Mouse (Mus musculus): Measurements from ENCODE around the gene Lmx1b. TPM values are rescaled to one million over a fixed set of nuclear protein-coding genes. Genes with fewer than 3 reads are reported as not detected.
A peak's percentile ranks its signal among the peaks of the same experiment; 100 is the strongest.

Gene Lmx1b
- polyA plus RNA-seq, 1 experiment from 2014 or later, result not detected

- Histone ChIP-seq H3K27ac (no peak overlapping the region), H3K9ac (no peak overlapping the region), H3K4me1 (replicated peaks) (peaks cover 7% of the 10 kb centered on the region), H3K27me3 (peaks cover 100% of the 10 kb centered on the region), H3K36me3 (no peaks in the 10 kb centered on the region), H3K4me2 (no peak overlapping the region), H3K9me3 (replicated peaks) (no peaks in the 10 kb centered on the region), H3K4me3 (replicated peaks) (peak overlapping the region; percentile 3; the same call in 1 of the 2 replicates)
- ATAC-seq (ENCODE audit: low read depth) (no peak), DNase-seq (peak; percentile 23)
- 2% methylated on average over 42 of the region's 42 CpGs for WGBS (ENCODE audit: insufficient replicate concordance)
Observed at GRCm38 (mm10) chr2:33642650-33643458, 2.5 kb upstream of the Lmx1b start.

GRCm38 (mm10) chr2:33641859-33642571 is 1.7 kb upstream of the Lmx1b start:
- Histone ChIP-seq H3K9me3 (replicated peaks) (no peaks in the 10 kb centered on the region), H3K36me3 (no peaks in the 10 kb centered on the region), H3K4me1 (replicated peaks) (peaks cover 7% of the 10 kb centered on the region), H3K4me2 (no peak overlapping the region), H3K4me3 (replicated peaks) (peak overlapping the region; percentile 3; the same call in 1 of the 2 replicates), H3K9ac (no peak overlapping the region), H3K27me3 (peaks cover 100% of the 10 kb centered on the region), H3K27ac (no peak overlapping the region)
- no peak for DNase-seq
- ATAC-seq (ENCODE audit: low read depth), result no peak
- WGBS (ENCODE audit: insufficient replicate concordance), result 1% methylated on average over 41 of the region's 41 CpGs

GRCm38 (mm10) chr2:33640978-33641858 is 907 bp upstream of the Lmx1b start:
- ATAC-seq (ENCODE audit: low read depth), result no peak
- Histone ChIP-seq H3K4me3 (replicated peaks) (peak overlapping the region; percentile 45), H3K4me1 (replicated peaks) (peaks cover 7% of the 10 kb centered on the region), H3K9me3 (replicated peaks) (no peaks in the 10 kb centered on the region), H3K27ac (no peak overlapping the region), H3K27me3 (peaks cover 100% of the 10 kb centered on the region), H3K36me3 (no peaks in the 10 kb centered on the region), H3K4me2 (peak overlapping the region; percentile 56), H3K9ac (no peak overlapping the region)
- no peak for DNase-seq
- WGBS (ENCODE audit: insufficient replicate concordance), result 2% methylated on average over 44 of the region's 56 CpGs

- Histone ChIP-seq H3K4me2 (peak overlapping the region; percentile 17; the same call in 1 of the 2 replicates), H3K4me3 (replicated peaks) (peak overlapping the region; percentile 23; the same call in 1 of the 2 replicates), H3K9ac (no peak overlapping the region), H3K4me1 (replicated peaks) (peaks cover 7% of the 10 kb centered on the region), H3K27me3 (peaks cover 100% of the 10 kb centered on the region), H3K27ac (no peak overlapping the region), H3K9me3 (replicated peaks) (no peaks in the 10 kb centered on the region), H3K36me3 (no peaks in the 10 kb centered on the region)
- WGBS (ENCODE audit: insufficient replicate concordance), result 2% methylated on average over 71 of the region's 71 CpGs
- ATAC-seq (ENCODE audit: low read depth), result no peak
- DNase-seq, result no peak
Observed at GRCm38 (mm10) chr2:33639301-33640170, 775 bp downstream of the Lmx1b start.

GRCm38 (mm10) chr2:33638141-33638733 is 2.1 kb downstream of the Lmx1b start:
- Histone ChIP-seq H3K9me3 (replicated peaks) (no peaks in the 10 kb centered on the region), H3K27ac (no peak overlapping the region), H3K4me2 (no peak overlapping the region), H3K9ac (no peak overlapping the region), H3K27me3 (peaks cover 100% of the 10 kb centered on the region), H3K36me3 (no peaks in the 10 kb centered on the region), H3K4me1 (replicated peaks) (peaks cover 7% of the 10 kb centered on the region), H3K4me3 (replicated peaks) (no peak overlapping the region)
- WGBS (ENCODE audit: insufficient replicate concordance), result 16% methylated on average over 6 of the region's 6 CpGs
- DNase-seq, result no peak
- ATAC-seq (ENCODE audit: low read depth), result no peak

- H3K36me3 ChIP-seq, result no peaks in the 10 kb centered on the region
- H3K27me3 ChIP-seq, result peaks cover 100% of the 10 kb centered on the region
- H3K9me3 ChIP-seq (replicated peaks), result no peaks in the 10 kb centered on the region
- ATAC-seq (ENCODE audit: low read depth), result no peak
- H3K4me3 ChIP-seq (replicated peaks), result no peak overlapping the region
- H3K9ac ChIP-seq, result no peak overlapping the region
- DNase-seq, result no peak
- H3K4me2 ChIP-seq, result no peak overlapping the region
- H3K27ac ChIP-seq, result no peak overlapping the region
- H3K4me1 ChIP-seq (replicated peaks), result peaks cover 7% of the 10 kb centered on the region
- 4% methylated on average over 7 of the region's 7 CpGs for WGBS (ENCODE audit: insufficient replicate concordance)
Observed at GRCm38 (mm10) chr2:33637288-33637687, 3.0 kb downstream of the Lmx1b start.

- ATAC-seq (ENCODE audit: low read depth), result no peak
- peaks cover 4% of the 10 kb centered on the region; the same call in 1 of the 2 replicates for H3K4me1 ChIP-seq (replicated peaks)
- no peak overlapping the region for H3K9ac ChIP-seq
- no peak overlapping the region for H3K4me3 ChIP-seq (replicated peaks)
- H3K4me2 ChIP-seq, result no peak overlapping the region
- H3K27ac ChIP-seq, result no peak overlapping the region
- H3K36me3 ChIP-seq, result no peaks in the 10 kb centered on the region
- peaks cover 100% of the 10 kb centered on the region for H3K27me3 ChIP-seq
- 3% methylated on average over 26 of the region's 26 CpGs for WGBS (ENCODE audit: insufficient replicate concordance)
- no peak for DNase-seq
- no peaks in the 10 kb centered on the region for H3K9me3 ChIP-seq (replicated peaks)
Observed at GRCm38 (mm10) chr2:33636628-33637188, 3.6 kb downstream of the Lmx1b start.

GRCm38 (mm10) chr2:33636117-33636521 is 4.2 kb downstream of the Lmx1b start:
- Histone ChIP-seq H3K27me3 (peaks cover 100% of the 10 kb centered on the region), H3K9ac (no peak overlapping the region), H3K4me1 (replicated peaks) (peaks cover 4% of the 10 kb centered on the region; the same call in 1 of the 2 replicates), H3K27ac (no peak overlapping the region), H3K4me3 (replicated peaks) (no peak overlapping the region), H3K36me3 (no peaks in the 10 kb centered on the region), H3K4me2 (no peak overlapping the region), H3K9me3 (replicated peaks) (no peaks in the 10 kb centered on the region)
- DNase-seq, result no peak
- no peak for ATAC-seq (ENCODE audit: low read depth)
- under 1% methylated on average over 21 of the region's 21 CpGs for WGBS (ENCODE audit: insufficient replicate concordance)

GRCm38 (mm10) chr2:33635323-33636116 is 4.8 kb downstream of the Lmx1b start:
- Histone ChIP-seq H3K27ac (no peak overlapping the region), H3K4me2 (no peak overlapping the region), H3K9ac (no peak overlapping the region), H3K36me3 (no peaks in the 10 kb centered on the region), H3K9me3 (replicated peaks) (no peaks in the 10 kb centered on the region), H3K4me3 (replicated peaks) (no peak overlapping the region), H3K4me1 (replicated peaks) (peaks cover 4% of the 10 kb centered on the region; the same call in 1 of the 2 replicates), H3K27me3 (peaks cover 100% of the 10 kb centered on the region)
- WGBS (ENCODE audit: insufficient replicate concordance), result 3% methylated on average over 19 of the region's 19 CpGs
- ATAC-seq (ENCODE audit: low read depth) (no peak), DNase-seq (no peak)
